Mouse (Mus musculus) G1E (cell line): ENCODE data around the gene Speer4a.
"Not testable (repeated sequence)": the region's sequence is repeated elsewhere in the genome, so short reads cannot be mapped to it uniquely, and the experiment has no call there.

Source experiments
- CTCF ChIP-seq: IDR thresholded peaks from 2 replicates; pipeline ENCODE4 v1.5.1; 2012; ENCODE audit warnings: low read depth, low read length, inconsistent platforms, mixed read lengths
- POLR2AphosphoS5 ChIP-seq: IDR thresholded peaks from 2 replicates; pipeline ENCODE4 v1.6.1; 2012; ENCODE audit warnings: low read depth, low read length, inconsistent platforms; ENCODE audit not compliant: insufficient replicate concordance
- TAL1 ChIP-seq: conservative IDR thresholded peaks from 2 replicates; pipeline ENCODE4 v1.6.1; 2012; ENCODE audit warnings: low read depth, low read length, inconsistent platforms, mixed read lengths

- TF ChIP-seq CTCF, POLR2AphosphoS5, TAL1: not testable (repeated sequence)
Observed at GRCm38 (mm10) chr5:26079023-26079422, 39.7 kb upstream of the Speer4a start.
